Mouse (Mus musculus) lung, postnatal 0 days (tissue): Measurements from ENCODE around the gene Dop1b. TPM values are rescaled to one million over a fixed set of nuclear protein-coding genes. Genes with fewer than 3 reads are reported as not detected.

Experiments used
- ATAC-seq: fragments of 200-750 bp; cut with Nextera tagmentation; 2 replicates; pipeline ENCODE4 v1.8.0; 2017; ENCODE audit warnings: moderate library complexity
- DNase-seq: peaks from one replicate; pipeline ENCODE4 v3.0.0-alpha.2; 2016; ENCODE audit warnings: low spot score
- H3K27ac ChIP-seq: fragments of 300-500 bp; sonication (generic); 2 replicates; pipeline ENCODE4 v1.5.1; 2014; ENCODE audit warnings: antibody characterized with exemption, mild to moderate bottlenecking, low read length, mixed read lengths
- H3K27me3 ChIP-seq: fragments of 300-500 bp; sonication (generic); replicated peaks from 2 replicates; pipeline ENCODE4 v1.6.1; 2014; ENCODE audit warnings: low read length, mixed read lengths; ENCODE audit not compliant: insufficient read depth
- H3K36me3 ChIP-seq: fragments of 300-500 bp; sonication (generic); 2 replicates; pipeline ENCODE4 v1.6.1; 2014; ENCODE audit warnings: low read length, mixed read lengths; ENCODE audit not compliant: insufficient read depth
- H3K4me1 ChIP-seq: fragments of 300-500 bp; sonication (generic); 2 replicates; pipeline ENCODE4 v1.6.1; 2014; ENCODE audit warnings: antibody characterized with exemption, low read depth, low read length, mixed read lengths; ENCODE audit not compliant: insufficient read depth
- H3K4me2 ChIP-seq: fragments of 300-500 bp; sonication (generic); replicated peaks from 2 replicates; pipeline ENCODE4 v1.6.1; 2014; ENCODE audit warnings: low read depth, mild to moderate bottlenecking, low read length, moderate library complexity, mixed read lengths
- H3K4me3 ChIP-seq: fragments of 300-500 bp; sonication (generic); 2 replicates; pipeline ENCODE4 v1.5.1; 2014; ENCODE audit warnings: low read depth, low read length
- H3K9ac ChIP-seq: fragments of 300-500 bp; sonication (generic); replicated peaks from 2 replicates; pipeline ENCODE4 v1.6.1; 2014; ENCODE audit warnings: low read depth, mild to moderate bottlenecking
- H3K9me3 ChIP-seq: fragments of 300-500 bp; sonication (generic); 2 replicates; pipeline ENCODE4 v1.6.1; 2016; ENCODE audit warnings: low read length, mixed read lengths
- CTCF ChIP-seq: IDR thresholded peaks from 2 replicates; pipeline ENCODE4 v1.5.1; 2016; ENCODE audit warnings: antibody characterized with exemption, mild to moderate bottlenecking
- EP300 ChIP-seq: IDR thresholded peaks from 2 replicates; pipeline ENCODE4 v1.6.1; 2016; ENCODE audit warnings: antibody characterized with exemption, mild to moderate bottlenecking, control low read depth
- WGBS: fragments of 180-500 bp; shearing (Covaris S2); extraction: QIAGEN DNeasy Blood & Tissue Kit; methylation state at CpG from one replicate; pipeline ENCODE4 v1.1.7; 2014; 5-methylcytosine and 5-hydroxymethylcytosine counted together
- polyA plus RNA-seq: library from polyadenylated mRNA; unstranded; fragments of >200 nt; fragmentation: Nextera tagmentation; extraction: Ambion mirVana; gene quantifications from 2 replicates; pipeline ENCODE4 v1.2.1, GENCODE M21; 2015

Gene Dop1b
- polyA plus RNA-seq, 1 experiment from 2014 or later, result 14.8 TPM

- Histone ChIP-seq H3K4me3 (no peak overlapping the region), H3K4me2 (no peak overlapping the region), H3K27ac (no peak overlapping the region), H3K9me3 (no peaks in the 10 kb centered on the region), H3K36me3 (peaks cover 7% of the 10 kb centered on the region; the same call in 1 of the 2 replicates), H3K4me1 (no peaks in the 10 kb centered on the region; the same call in 1 of the 2 replicates), H3K27me3 (no peaks in the 10 kb centered on the region), H3K9ac (no peak overlapping the region)
- no peak for DNase-seq
- WGBS, result 61% methylated on average over 15 of the region's 15 CpGs
- TF ChIP-seq CTCF, result no peak
- TF ChIP-seq EP300, result no peak
- ATAC-seq, result no peak
Measured at GRCm38 (mm10) chr16:93792981-93793630, 81.4 kb downstream of the Dop1b start.

- peaks cover 16% of the 10 kb centered on the region; the same call in 1 of the 2 replicates for H3K36me3 ChIP-seq
- DNase-seq, result no peak
- H3K27me3 ChIP-seq, result no peaks in the 10 kb centered on the region
- no peaks in the 10 kb centered on the region for H3K9me3 ChIP-seq
- no peak overlapping the region for H3K4me2 ChIP-seq
- H3K9ac ChIP-seq, result no peak overlapping the region
- no peak for TF ChIP-seq CTCF
- TF ChIP-seq EP300, result no peak
- H3K4me1 ChIP-seq, result no peaks in the 10 kb centered on the region; the same call in 1 of the 2 replicates
- no peak overlapping the region for H3K27ac ChIP-seq
- no peak for ATAC-seq
- WGBS, result 79% methylated on average over 5 of the region's 5 CpGs
- H3K4me3 ChIP-seq, result no peak overlapping the region
Measured at GRCm38 (mm10) chr16:93794845-93795244, 83.1 kb downstream of the Dop1b start.

- no peak for TF ChIP-seq EP300
- TF ChIP-seq CTCF, result no peak
- peaks cover 16% of the 10 kb centered on the region; the same call in 1 of the 2 replicates for H3K36me3 ChIP-seq
- H3K4me1 ChIP-seq, result no peaks in the 10 kb centered on the region; the same call in 1 of the 2 replicates
- H3K4me2 ChIP-seq, result no peak overlapping the region
- H3K4me3 ChIP-seq, result no peak overlapping the region
- WGBS, result 93% methylated on average over 5 of the region's 5 CpGs
- no peak overlapping the region for H3K9ac ChIP-seq
- no peak for ATAC-seq
- H3K27me3 ChIP-seq, result no peaks in the 10 kb centered on the region
- H3K27ac ChIP-seq, result no peak overlapping the region
- H3K9me3 ChIP-seq, result no peaks in the 10 kb centered on the region
- DNase-seq, result no peak
Measured at GRCm38 (mm10) chr16:93795391-93795790, 83.7 kb downstream of the Dop1b start.

- 0 out of 2 replicates have a peak overlapping the region, but pooled peaks have one; percentile 43 for H3K27ac ChIP-seq
- no peaks in the 10 kb centered on the region for H3K27me3 ChIP-seq
- peak; percentile 76 for DNase-seq
- H3K4me2 ChIP-seq, result no peak overlapping the region
- H3K9ac ChIP-seq, result no peak overlapping the region
- ATAC-seq, result peak; percentile 79
- H3K36me3 ChIP-seq, result peaks cover 20% of the 10 kb centered on the region; the same call in 1 of the 2 replicates
- H3K9me3 ChIP-seq, result no peaks in the 10 kb centered on the region
- TF ChIP-seq EP300, result no peak
- TF ChIP-seq CTCF, result no peak
- WGBS, result 45% methylated on average over 12 of the region's 12 CpGs
- no peak overlapping the region for H3K4me3 ChIP-seq
- H3K4me1 ChIP-seq, result no peaks in the 10 kb centered on the region; the same call in 1 of the 2 replicates
Measured at GRCm38 (mm10) chr16:93797021-93797840, 85.5 kb downstream of the Dop1b start.

GRCm38 (mm10) chr16:93797841-93798492 lies 86.3 kb downstream of the Dop1b start:
- ATAC-seq (peak; percentile 8; the same call in 1 of the 2 replicates), DNase-seq (peak; percentile 22)
- Histone ChIP-seq H3K4me1 (no peaks in the 10 kb centered on the region; the same call in 1 of the 2 replicates), H3K27ac (no peak overlapping the region), H3K4me2 (no peak overlapping the region), H3K9ac (no peak overlapping the region), H3K36me3 (peaks cover 17% of the 10 kb centered on the region; the same call in 1 of the 2 replicates), H3K4me3 (no peak overlapping the region), H3K9me3 (no peaks in the 10 kb centered on the region), H3K27me3 (no peaks in the 10 kb centered on the region)
- TF ChIP-seq EP300 (no peak), CTCF (no peak)
- WGBS, result 63% methylated on average over 11 of the region's 11 CpGs

- no peak for ATAC-seq
- TF ChIP-seq EP300 (no peak), CTCF (no peak)
Measured at GRCm38 (mm10) chr16:93798623-93799022, 86.9 kb downstream of the Dop1b start.

More at GRCm38 (mm10) chr16:93798623-93799022, 86.9 kb downstream of the Dop1b start:
- Histone ChIP-seq H3K9me3 (no peaks in the 10 kb centered on the region), H3K4me3 (no peak overlapping the region), H3K4me2 (no peak overlapping the region), H3K4me1 (no peaks in the 10 kb centered on the region; the same call in 1 of the 2 replicates), H3K27ac (no peak overlapping the region), H3K9ac (no peak overlapping the region), H3K36me3 (0 out of 2 replicates have a peak, but pooled peaks cover 12% of the 10 kb centered on the region), H3K27me3 (no peaks in the 10 kb centered on the region)
- 66% methylated on average over 5 of the region's 5 CpGs for WGBS
- DNase-seq, result no peak
